Mouse (Mus musculus): ENCODE results near the gene Ankrd65. TPM values are rescaled to one million over a fixed set of nuclear protein-coding genes. Genes with fewer than 3 reads are reported as not detected.

Gene Ankrd65
- polyA plus RNA-seq, 1 experiment from 2014 or later: not detected

- peaks cover 60% of the 10 kb centered on the region for H3K4me1 ChIP-seq (ENCODE audit: control insufficient read depth, insufficient read depth, low read length)
- 34% methylated on average over 5 of the region's 5 CpGs for WGBS
- H3K27me3 ChIP-seq (replicated peaks; ENCODE audit: control insufficient read depth, insufficient read depth, low read length): peaks cover 3% of the 10 kb centered on the region; the same call in 1 of the 2 replicates
- H3K27ac ChIP-seq (ENCODE audit: low read length): no peak overlapping the region; the same call in 1 of the 2 replicates
- ATAC-seq: no peak
- H3K9me3 ChIP-seq (ENCODE audit: control insufficient read depth, low read length): no peaks in the 10 kb centered on the region
- peak overlapping the region; percentile 91 for H3K4me2 ChIP-seq (ENCODE audit: low read depth, low read length)
- H3K9ac ChIP-seq (ENCODE audit: low read depth, low read length): peak overlapping the region; percentile 63
- peak overlapping the region; percentile 52 for H3K4me3 ChIP-seq (ENCODE audit: low read length)
- H3K36me3 ChIP-seq (ENCODE audit: control insufficient read depth, insufficient read depth, low read length): no peaks in the 10 kb centered on the region
Measured at GRCm38 (mm10) chr4:155773335-155774078, 16.7 kb upstream of the Ankrd65 start.

- Histone ChIP-seq H3K27ac (ENCODE audit: low read length) (peak within 1 kb of the TSS; percentile 85), H3K4me3 (ENCODE audit: low read length) (peak within 1 kb of the TSS; percentile 52), H3K9ac (ENCODE audit: low read depth, low read length) (peak within 1 kb of the TSS; percentile 63), H3K9me3 (ENCODE audit: control insufficient read depth, low read length) (no peaks in the 10 kb centered on the region), H3K4me1 (ENCODE audit: control insufficient read depth, insufficient read depth, low read length) (peaks cover 60% of the 10 kb centered on the region), H3K4me2 (ENCODE audit: low read depth, low read length) (peak within 1 kb of the TSS; percentile 91), H3K27me3 (replicated peaks; ENCODE audit: control insufficient read depth, insufficient read depth, low read length) (peaks cover 3% of the 10 kb centered on the region; the same call in 1 of the 2 replicates), H3K36me3 (ENCODE audit: control insufficient read depth, insufficient read depth, low read length) (no peaks in the 10 kb centered on the region)
- peak; percentile 66 for ATAC-seq
- WGBS: under 1% methylated on average over 35 of the region's 35 CpGs
Measured at GRCm38 (mm10) chr4:155774280-155774754, 15.9 kb upstream of the Ankrd65 start, which contains the start of gene Vwa1. Vwa1 (minus strand) TSS chr4:155774698.

- ATAC-seq: peak; percentile 9; the same call in 1 of the 2 replicates
- Histone ChIP-seq H3K4me1 (ENCODE audit: control insufficient read depth, insufficient read depth, low read length) (peaks cover 53% of the 10 kb centered on the region), H3K4me2 (ENCODE audit: low read depth, low read length) (peak overlapping the region; percentile 91)
Measured at GRCm38 (mm10) chr4:155774971-155775740, 15.1 kb upstream of the Ankrd65 start.

GRCm38 (mm10) chr4:155775855-155776254 is 14.4 kb upstream of the Ankrd65 start:
- no peak for ATAC-seq
- Histone ChIP-seq H3K27ac (ENCODE audit: low read length) (peak overlapping the region; percentile 85), H3K4me3 (ENCODE audit: low read length) (no peak overlapping the region), H3K36me3 (ENCODE audit: control insufficient read depth, insufficient read depth, low read length) (no peaks in the 10 kb centered on the region), H3K9ac (ENCODE audit: low read depth, low read length) (no peak overlapping the region), H3K27me3 (replicated peaks; ENCODE audit: control insufficient read depth, insufficient read depth, low read length) (peaks cover 3% of the 10 kb centered on the region; the same call in 1 of the 2 replicates), H3K4me2 (ENCODE audit: low read depth, low read length) (no peak overlapping the region), H3K4me1 (ENCODE audit: control insufficient read depth, insufficient read depth, low read length) (peaks cover 49% of the 10 kb centered on the region), H3K9me3 (ENCODE audit: control insufficient read depth, low read length) (no peaks in the 10 kb centered on the region)
- 67% methylated on average over 3 of the region's 3 CpGs for WGBS

More at GRCm38 (mm10) chr4:155774971-155775740, 15.1 kb upstream of the Ankrd65 start:
- Histone ChIP-seq H3K4me3 (ENCODE audit: low read length) (peak overlapping the region; percentile 52), H3K36me3 (ENCODE audit: control insufficient read depth, insufficient read depth, low read length) (no peaks in the 10 kb centered on the region), H3K9me3 (ENCODE audit: control insufficient read depth, low read length) (no peaks in the 10 kb centered on the region), H3K9ac (ENCODE audit: low read depth, low read length) (0 out of 2 replicates have a peak overlapping the region, but pooled peaks have one; percentile 38), H3K27me3 (replicated peaks; ENCODE audit: control insufficient read depth, insufficient read depth, low read length) (peaks cover 3% of the 10 kb centered on the region; the same call in 1 of the 2 replicates), H3K27ac (ENCODE audit: low read length) (peak overlapping the region; percentile 85)
- WGBS: 38% methylated on average over 9 of the region's 9 CpGs

- no peaks in the 10 kb centered on the region for H3K36me3 ChIP-seq (ENCODE audit: control insufficient read depth, insufficient read depth, low read length)
- H3K4me1 ChIP-seq (ENCODE audit: control insufficient read depth, insufficient read depth, low read length): peaks cover 46% of the 10 kb centered on the region
- peaks cover 3% of the 10 kb centered on the region; the same call in 1 of the 2 replicates for H3K27me3 ChIP-seq (replicated peaks; ENCODE audit: control insufficient read depth, insufficient read depth, low read length)
- peak overlapping the region; percentile 28; the same call in 1 of the 2 replicates for H3K27ac ChIP-seq (ENCODE audit: low read length)
- no peaks in the 10 kb centered on the region for H3K9me3 ChIP-seq (ENCODE audit: control insufficient read depth, low read length)
- WGBS: 50% methylated on average over 2 of the region's 2 CpGs
- no peak overlapping the region for H3K9ac ChIP-seq (ENCODE audit: low read depth, low read length)
- no peak overlapping the region for H3K4me2 ChIP-seq (ENCODE audit: low read depth, low read length)
- ATAC-seq: no peak
- no peak overlapping the region for H3K4me3 ChIP-seq (ENCODE audit: low read length)
Measured at GRCm38 (mm10) chr4:155776704-155777335, 13.4 kb upstream of the Ankrd65 start.

GRCm38 (mm10) chr4:155777816-155778215 is 12.4 kb upstream of the Ankrd65 start:
- no peak for ATAC-seq
- H3K9me3 ChIP-seq (ENCODE audit: control insufficient read depth, low read length): no peaks in the 10 kb centered on the region
- H3K36me3 ChIP-seq (ENCODE audit: control insufficient read depth, insufficient read depth, low read length): no peaks in the 10 kb centered on the region
- peaks cover 3% of the 10 kb centered on the region; the same call in 1 of the 2 replicates for H3K27me3 ChIP-seq (replicated peaks; ENCODE audit: control insufficient read depth, insufficient read depth, low read length)
- WGBS: 77% methylated on average over 2 of the region's 2 CpGs
- H3K4me1 ChIP-seq (ENCODE audit: control insufficient read depth, insufficient read depth, low read length): peaks cover 38% of the 10 kb centered on the region
- H3K27ac ChIP-seq (ENCODE audit: low read length): no peak overlapping the region; the same call in 1 of the 2 replicates
- H3K4me3 ChIP-seq (ENCODE audit: low read length): no peak overlapping the region
- no peak overlapping the region for H3K9ac ChIP-seq (ENCODE audit: low read depth, low read length)
- no peak overlapping the region for H3K4me2 ChIP-seq (ENCODE audit: low read depth, low read length)

- Histone ChIP-seq H3K4me2 (ENCODE audit: low read depth, low read length) (no peak overlapping the region), H3K4me1 (ENCODE audit: control insufficient read depth, insufficient read depth, low read length) (peaks cover 26% of the 10 kb centered on the region), H3K4me3 (ENCODE audit: low read length) (no peak overlapping the region), H3K9me3 (ENCODE audit: control insufficient read depth, low read length) (no peaks in the 10 kb centered on the region), H3K27ac (ENCODE audit: low read length) (no peak overlapping the region), H3K27me3 (replicated peaks; ENCODE audit: control insufficient read depth, insufficient read depth, low read length) (no peaks in the 10 kb centered on the region), H3K9ac (ENCODE audit: low read depth, low read length) (no peak overlapping the region), H3K36me3 (ENCODE audit: control insufficient read depth, insufficient read depth, low read length) (no peaks in the 10 kb centered on the region)
- 84% methylated on average over 4 of the region's 4 CpGs for WGBS
- ATAC-seq: no peak
Measured at GRCm38 (mm10) chr4:155779498-155779897, 10.7 kb upstream of the Ankrd65 start.

- Histone ChIP-seq H3K4me3 (ENCODE audit: low read length) (no peak overlapping the region), H3K4me2 (ENCODE audit: low read depth, low read length) (no peak overlapping the region), H3K9ac (ENCODE audit: low read depth, low read length) (no peak overlapping the region), H3K4me1 (ENCODE audit: control insufficient read depth, insufficient read depth, low read length) (peaks cover 27% of the 10 kb centered on the region), H3K27me3 (replicated peaks; ENCODE audit: control insufficient read depth, insufficient read depth, low read length) (no peaks in the 10 kb centered on the region), H3K9me3 (ENCODE audit: control insufficient read depth, low read length) (no peaks in the 10 kb centered on the region), H3K36me3 (ENCODE audit: control insufficient read depth, insufficient read depth, low read length) (no peaks in the 10 kb centered on the region), H3K27ac (ENCODE audit: low read length) (peak overlapping the region; percentile 23; the same call in 1 of the 2 replicates)
- 33% methylated on average over 6 of the region's 6 CpGs for WGBS
- ATAC-seq: no peak
Measured at GRCm38 (mm10) chr4:155780895-155781294, 9.3 kb upstream of the Ankrd65 start.

All from intestine, embryonic 16.5 days (tissue).